Mouse (Mus musculus) MEL (cell line): ENCODE results near the gene C1qb. TPM values are rescaled to one million over a fixed set of nuclear protein-coding genes. Genes with fewer than 3 reads are reported as not detected.

Source experiments
- DNase-seq: peaks from one replicate; pipeline ENCODE4 v3.0.0; 2011; ENCODE audit warnings: low read depth, low spot score
- H3K27ac ChIP-seq: 2 replicates; pipeline ENCODE4 v1.5.1; 2012; ENCODE audit warnings: low read depth, mild to moderate bottlenecking, control low read depth, low read length, moderate library complexity; ENCODE audit not compliant: control insufficient read depth
- H3K27me3 ChIP-seq, 2 experiments: fragments of 150-350 bp in 1 of 2; sonication (generic) in 1 of 2; 2 replicates each; pipeline ENCODE4 v1.6.1; 2012; ENCODE audit warnings: low read length in 2 of 2, mild to moderate bottlenecking in 2 of 2, improper control_type of control experiment in 1 of 2, moderate library complexity in 1 of 2; ENCODE audit not compliant: insufficient read depth in 2 of 2, control insufficient read depth in 1 of 2
- H3K36me3 ChIP-seq, 2 experiments: 2 replicates each; pipeline ENCODE4 v1.6.1; 2012 to 2014; ENCODE audit warnings: low read length in 2 of 2, improper control_type of control experiment in 1 of 2, inconsistent platforms in 1 of 2, mild to moderate bottlenecking in 1 of 2; ENCODE audit not compliant: insufficient read depth in 2 of 2, control insufficient read depth in 1 of 2
- H3K4me1 ChIP-seq, 2 experiments: fragments of 150-350 bp in 1 of 2; sonication (generic) in 1 of 2; 2 replicates each; pipeline ENCODE4 v1.6.1; 2012; ENCODE audit warnings: low read length in 2 of 2, improper control_type of control experiment in 1 of 2, mild to moderate bottlenecking in 1 of 2; ENCODE audit not compliant: insufficient read depth in 2 of 2, control insufficient read depth in 1 of 2
- H3K4me3 ChIP-seq, 2 experiments: fragments of 150-350 bp in 1 of 2; sonication (generic) in 1 of 2; 2 replicates each; pipeline ENCODE4 v1.5.1; 2012; ENCODE audit warnings: low read depth in 2 of 2, low read length in 2 of 2, mild to moderate bottlenecking in 2 of 2, moderate library complexity in 2 of 2, control low read depth in 1 of 2, improper control_type of control experiment in 1 of 2; ENCODE audit not compliant: control insufficient read depth in 1 of 2, insufficient read depth in 1 of 2
- H3K79me2 ChIP-seq: 2 replicates; pipeline ENCODE4 v1.6.1; 2012; ENCODE audit warnings: mild to moderate bottlenecking, low read length, moderate library complexity; ENCODE audit not compliant: control insufficient read depth, poor library complexity, insufficient read depth
- H3K9ac ChIP-seq: 2 replicates; pipeline ENCODE4 v1.6.1; 2012; ENCODE audit warnings: low read depth, mild to moderate bottlenecking, control low read depth, low read length, moderate library complexity; ENCODE audit not compliant: control insufficient read depth, poor library complexity, severe bottlenecking
- H3K9me3 ChIP-seq: fragments of 150-350 bp; sonication (generic); replicated peaks from 2 replicates; pipeline ENCODE4 v1.6.1; 2012; ENCODE audit warnings: mild to moderate bottlenecking, low read length, improper control_type of control experiment, moderate library complexity; ENCODE audit not compliant: insufficient read depth
- CHD2 ChIP-seq: IDR thresholded peaks from 2 replicates; pipeline ENCODE4 v1.6.1; 2011; ENCODE audit warnings: low read length, improper control_type of control experiment
- ELF1 ChIP-seq: IDR thresholded peaks from 2 replicates; pipeline ENCODE4 v1.6.1; 2014; ENCODE audit warnings: low read depth, mild to moderate bottlenecking, inconsistent platforms, low read length, improper control_type of control experiment, moderate library complexity
- EP300 ChIP-seq, 2 experiments: IDR thresholded peaks; 2 replicates each; pipeline ENCODE4 v1.6.1; 2011; ENCODE audit warnings: improper control_type of control experiment in 2 of 2, low read length in 2 of 2, low read depth in 1 of 2, mild to moderate bottlenecking in 1 of 2
- GABPA ChIP-seq: IDR thresholded peaks from 2 replicates; pipeline ENCODE4 v1.6.1; 2012; ENCODE audit warnings: low read depth, mild to moderate bottlenecking, inconsistent platforms, low read length, improper control_type of control experiment, moderate library complexity
- JUND ChIP-seq: IDR thresholded peaks from 2 replicates; pipeline ENCODE4 v1.6.1; 2011; ENCODE audit warnings: low read depth, mild to moderate bottlenecking, improper control_type of control experiment, low read length
- KAT2A ChIP-seq: conservative IDR thresholded peaks from 2 replicates; pipeline ENCODE4 v1.6.1; 2012; ENCODE audit warnings: low read depth, low read length, improper control_type of control experiment, inconsistent platforms
- MAFK ChIP-seq: IDR thresholded peaks from 2 replicates; pipeline ENCODE4 v1.6.1; 2011; ENCODE audit warnings: low read depth, mild to moderate bottlenecking, low read length, improper control_type of control experiment, borderline replicate concordance
- MAZ ChIP-seq: IDR thresholded peaks from 2 replicates; pipeline ENCODE4 v1.6.1; 2012; ENCODE audit warnings: low read depth, mild to moderate bottlenecking, inconsistent platforms, low read length, improper control_type of control experiment
- MEF2A ChIP-seq: IDR thresholded peaks from 2 replicates; pipeline ENCODE4 v1.6.1; 2014; ENCODE audit warnings: low read depth, mild to moderate bottlenecking, inconsistent platforms, low read length, improper control_type of control experiment; ENCODE audit not compliant: poor library complexity, insufficient replicate concordance, severe bottlenecking; ENCODE audit errors: extremely low read depth
- MXI1 ChIP-seq: IDR thresholded peaks from 2 replicates; pipeline ENCODE4 v1.6.1; 2011; ENCODE audit warnings: mild to moderate bottlenecking, low read depth, low read length, improper control_type of control experiment
- MYC ChIP-seq: IDR thresholded peaks from 2 replicates; pipeline ENCODE4 v1.6.1; 2011; ENCODE audit warnings: low read depth, mild to moderate bottlenecking, low read length, improper control_type of control experiment, moderate library complexity
- NELFE ChIP-seq: IDR thresholded peaks from 2 replicates; pipeline ENCODE4 v1.6.1; 2011; ENCODE audit warnings: low read depth, low read length, improper control_type of control experiment
- POLR2AphosphoS2 ChIP-seq: IDR thresholded peaks from 2 replicates; pipeline ENCODE4 v1.6.1; 2011; ENCODE audit warnings: low read length, improper control_type of control experiment
- POLR2AphosphoS5 ChIP-seq: IDR thresholded peaks from 2 replicates; pipeline ENCODE4 v1.6.1; 2012; ENCODE audit warnings: low read depth, borderline replicate concordance, mild to moderate bottlenecking, inconsistent platforms, low read length, moderate library complexity, mixed read lengths
- RAD21 ChIP-seq: IDR thresholded peaks from 2 replicates; pipeline ENCODE4 v1.6.1; 2011; ENCODE audit warnings: mild to moderate bottlenecking, low read depth, low read length, improper control_type of control experiment
- RCOR1 ChIP-seq: IDR thresholded peaks from 2 replicates; pipeline ENCODE4 v1.6.1; 2012; ENCODE audit warnings: low read depth, mild to moderate bottlenecking, inconsistent platforms, low read length, improper control_type of control experiment
- SMC3 ChIP-seq: IDR thresholded peaks from 2 replicates; pipeline ENCODE4 v1.6.1; 2011; ENCODE audit warnings: low read depth, low read length, improper control_type of control experiment
- TCF12 ChIP-seq: IDR thresholded peaks from 2 replicates; pipeline ENCODE4 v1.6.1; 2014; ENCODE audit warnings: low read depth, mild to moderate bottlenecking, inconsistent platforms, low read length, improper control_type of control experiment, moderate library complexity
- UBTF ChIP-seq: IDR thresholded peaks from 2 replicates; pipeline ENCODE4 v1.6.1; 2012; ENCODE audit warnings: low read depth, mild to moderate bottlenecking, inconsistent platforms, low read length, improper control_type of control experiment, moderate library complexity, borderline replicate concordance; ENCODE audit not compliant: insufficient read depth
- USF1 ChIP-seq: IDR thresholded peaks from 2 replicates; pipeline ENCODE4 v1.6.1; 2014; ENCODE audit warnings: low read depth, mild to moderate bottlenecking, inconsistent platforms, low read length, improper control_type of control experiment, moderate library complexity
- USF2 ChIP-seq, 2 experiments: IDR thresholded peaks; 2 replicates each; pipeline ENCODE4 v1.6.1; 2011 to 2012; ENCODE audit warnings: improper control_type of control experiment in 2 of 2, low read length in 2 of 2, borderline replicate concordance in 1 of 2, inconsistent platforms in 1 of 2, low read depth in 1 of 2, mild to moderate bottlenecking in 1 of 2; ENCODE audit not compliant: insufficient read depth in 1 of 2
- ZC3H11A ChIP-seq: IDR thresholded peaks from 2 replicates; pipeline ENCODE4 v1.6.1; 2012; ENCODE audit warnings: low read depth, mild to moderate bottlenecking, inconsistent platforms, low read length, improper control_type of control experiment
- ZKSCAN1 ChIP-seq: IDR thresholded peaks from 2 replicates; pipeline ENCODE4 v1.6.1; 2012; ENCODE audit warnings: low read depth, mild to moderate bottlenecking, inconsistent platforms, low read length, improper control_type of control experiment, moderate library complexity
- ZMIZ1 ChIP-seq: IDR thresholded peaks from 2 replicates; pipeline ENCODE4 v1.6.1; 2012; ENCODE audit warnings: low read depth, mild to moderate bottlenecking, inconsistent platforms, low read length, improper control_type of control experiment, moderate library complexity
- ZNF384 ChIP-seq: IDR thresholded peaks from 2 replicates; pipeline ENCODE4 v1.6.1; 2012; ENCODE audit warnings: low read depth, mild to moderate bottlenecking, inconsistent platforms, low read length, improper control_type of control experiment
- polyA plus RNA-seq, 2 experiments: library from polyadenylated mRNA; stranded (reverse) in 1 of 2; unstranded in 1 of 2; fragments of >175 nt in 1 of 2; fragments of >200 nt in 1 of 2; gene quantifications; 2 replicates each; pipeline versions ENCODE4 v1.2.1 to v1.2.4; 2012; ENCODE audit warnings: low replicate concordance in 2 of 2, low read depth in 1 of 2; ENCODE audit not compliant: insufficient read length in 2 of 2, insufficient read depth in 1 of 2, missing spikeins in 1 of 2
- total RNA-seq: library from RNA; depleted of rRNA; stranded (reverse); fragments of 300-350 nt; gene quantifications from 2 replicates; pipeline ENCODE4 v1.2.3, GENCODE M21; 2012

C1qb gene
- total and polyA plus RNA-seq, 3 experiments: not detected

DNA sequence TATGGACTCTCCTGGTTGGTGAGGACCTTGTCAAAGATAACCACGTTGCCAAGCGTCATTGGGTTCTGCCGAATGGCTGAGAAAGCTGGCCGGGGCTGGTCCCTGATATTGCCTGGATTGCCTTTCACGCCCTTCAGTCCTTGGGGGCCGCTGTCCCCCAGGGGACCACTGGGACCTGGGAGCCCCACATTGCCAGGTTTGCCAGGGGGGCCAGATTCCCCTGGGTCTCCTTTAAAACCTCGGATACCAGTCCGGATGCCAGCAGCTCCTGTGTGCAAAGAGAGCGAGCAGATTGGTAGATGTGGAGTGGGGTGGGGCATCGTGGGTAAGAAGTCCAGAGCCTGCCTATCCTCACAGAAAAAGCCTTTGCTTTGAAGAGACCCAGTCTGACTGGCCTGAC is 10.5 kb upstream of the C1qb start:
- H3K4me1 ChIP-seq: no peaks in the 10 kb centered on the region
- no peaks in the 10 kb centered on the region for H3K79me2 ChIP-seq
- no peak for TF ChIP-seq ZC3H11A
- no peak for TF ChIP-seq JUND
- no peak for TF ChIP-seq TCF12
- TF ChIP-seq MEF2A: no peak
- TF ChIP-seq GABPA: no peak
- no peak for TF ChIP-seq USF2 (IDR thresholded peaks at IDR 0.05; ENCODE audit: borderline replicate concordance in 1 of 2, insufficient read depth in 1 of 2, low read depth in 1 of 2, low read length in 2 of 2)
- TF ChIP-seq ZNF384: no peak
- no peak for TF ChIP-seq ELF1
- no peak for TF ChIP-seq MXI1
- no peak for TF ChIP-seq MAFK
- no peak for TF ChIP-seq MAZ
- TF ChIP-seq POLR2AphosphoS5: no peak
- TF ChIP-seq ZMIZ1: no peak
- no peak for TF ChIP-seq ZKSCAN1
- TF ChIP-seq RAD21: no peak
- TF ChIP-seq RCOR1: no peak
- TF ChIP-seq SMC3: no peak
- DNase-seq: no peak
- no peaks in the 10 kb centered on the region for H3K27me3 ChIP-seq
- no peak overlapping the region for H3K4me3 ChIP-seq
- H3K36me3 ChIP-seq: no peaks in the 10 kb centered on the region
- H3K9me3 ChIP-seq: no peaks in the 10 kb centered on the region
- H3K9ac ChIP-seq: no peak overlapping the region
- no peak overlapping the region for H3K27ac ChIP-seq

DNA sequence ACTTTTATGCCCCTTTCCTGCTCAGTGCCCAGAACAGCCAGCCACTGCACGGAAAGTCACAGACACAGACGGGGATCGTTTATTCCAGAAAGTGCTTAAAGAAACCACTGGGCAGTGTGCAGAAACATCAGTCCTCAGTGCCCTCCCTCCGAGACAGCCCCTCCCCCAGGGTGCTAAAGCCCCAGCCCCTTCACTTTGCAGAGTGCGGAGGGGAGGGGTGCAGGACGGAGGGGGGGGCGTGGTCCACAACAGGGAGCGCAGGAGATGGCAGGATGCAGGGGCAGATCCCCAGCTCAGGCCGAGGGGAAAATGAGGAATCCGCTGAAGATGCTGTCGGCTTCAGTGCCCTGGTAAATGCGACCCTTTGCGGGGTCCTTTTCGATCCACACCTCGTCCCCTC is 9.9 kb upstream of the C1qb start:
- TF ChIP-seq EP300 (IDR thresholded peaks at IDR 0.05; ENCODE audit: low read depth in 1 of 2, low read length in 2 of 2): no peak
- TF ChIP-seq USF1: no peak
- TF ChIP-seq ZMIZ1: no peak
- no peak for TF ChIP-seq POLR2AphosphoS2
- no peak for TF ChIP-seq MYC
- TF ChIP-seq NELFE: no peak
- TF ChIP-seq UBTF: no peak
- TF ChIP-seq KAT2A: no peak
- TF ChIP-seq ZC3H11A: no peak
- no peak for TF ChIP-seq RAD21
- TF ChIP-seq MXI1: no peak
- no peak for TF ChIP-seq ELF1
- no peak for TF ChIP-seq CHD2
- no peak for TF ChIP-seq JUND
- no peak for TF ChIP-seq RCOR1
- TF ChIP-seq ZNF384: no peak
- TF ChIP-seq USF2 (IDR thresholded peaks at IDR 0.05; ENCODE audit: borderline replicate concordance in 1 of 2, insufficient read depth in 1 of 2, low read depth in 1 of 2, low read length in 2 of 2): no peak
- H3K27me3 ChIP-seq: no peaks in the 10 kb centered on the region

More for the DNA sequence above, 9.9 kb upstream of the C1qb start:
- no peak overlapping the region for H3K9ac ChIP-seq
- H3K9me3 ChIP-seq: no peaks in the 10 kb centered on the region
- no peaks in the 10 kb centered on the region for H3K4me1 ChIP-seq
- no peaks in the 10 kb centered on the region for H3K36me3 ChIP-seq
- no peaks in the 10 kb centered on the region for H3K79me2 ChIP-seq
- no peak for DNase-seq
- no peak overlapping the region for H3K4me3 ChIP-seq
- no peak overlapping the region for H3K27ac ChIP-seq
